Comparison of ENCODE assay signal across 12 mouse cellular contexts in genomic region chr10:77197469-77198209, GRCm38 (mm10). TPM values are rescaled to one million over a fixed set of nuclear protein-coding genes. Genes with fewer than 3 reads are reported as not detected.
A peak's percentile ranks its signal among the peaks of the same experiment; 100 is the strongest.
DNase-seq lines count a peak whose midpoint lies in the region; ATAC-seq and TF ChIP-seq lines count a peak whose summit lies in the region.
"Had no signal": no experiment of that assay in that cellular context is flagged by ENCODE, and none has a peak within 500 bp of the region (broad histone marks: within the 10 kb centered on the region; RNA-seq: fewer than 3 reads in every experiment).

No protein-coding gene starts in this region.

- H3K4me1 ChIP-seq in heart, embryonic 12.5 days (replicated peaks): peaks cover 3% of the 10 kb centered on the region; the same call in 1 of the 2 replicates
- H3K4me1 ChIP-seq in heart, adult 2 months (ENCODE audit: control insufficient read depth, insufficient read depth, low read length): peaks cover 1% of the 10 kb centered on the region
- peaks cover 43% of the 10 kb centered on the region for H3K4me1 ChIP-seq in midbrain, embryonic 10.5 days
- no peaks in the 10 kb centered on the region for H3K4me1 ChIP-seq in midbrain, embryonic 13.5 days (replicated peaks)
- peaks cover 17% of the 10 kb centered on the region; the same call in 1 of the 2 replicates for H3K4me1 ChIP-seq in embryonic facial prominence, embryonic 12.5 days
- 0 out of 2 replicates have a peak, but pooled peaks cover 7% of the 10 kb centered on the region for H3K4me1 ChIP-seq in neural tube, embryonic 12.5 days
- H3K4me1 ChIP-seq: lung, embryonic 15.5 days had no signal

- H3K79me2 ChIP-seq in heart, adult 2 months (replicated peaks; ENCODE audit: control insufficient read depth, insufficient read depth, low read length): no peaks in the 10 kb centered on the region

- no peak for DNase-seq in heart, adult 2 months
- DNase-seq in midbrain, embryonic 10.5 days (ENCODE audit: low spot score): peak; percentile 35
- no peak for DNase-seq in urinary bladder, postnatal 25 days (ENCODE audit: low spot score)
- DNase-seq in spleen, postnatal 36 days (ENCODE audit: low spot score in 2 of 2): no peak
- DNase-seq: kidney, postnatal 10 days; right cerebral cortex, postnatal 4 days had no signal

- peak overlapping the region; percentile 39 for H3K27ac ChIP-seq in heart, embryonic 12.5 days (ENCODE audit: poor library complexity, severe bottlenecking)
- no peak overlapping the region for H3K27ac ChIP-seq in heart, adult 2 months
- H3K27ac ChIP-seq in midbrain, embryonic 10.5 days (replicated peaks): peak overlapping the region; percentile 68
- no peak overlapping the region for H3K27ac ChIP-seq in midbrain, embryonic 13.5 days
- peak overlapping the region; percentile 64 for H3K27ac ChIP-seq in embryonic facial prominence, embryonic 12.5 days
- 0 out of 2 replicates have a peak overlapping the region, but pooled peaks have one; percentile 16 for H3K27ac ChIP-seq in neural tube, embryonic 12.5 days
- H3K27ac ChIP-seq: lung, embryonic 15.5 days had no signal

- no peak overlapping the region for H3K9ac ChIP-seq in heart, embryonic 12.5 days
- no peak overlapping the region for H3K9ac ChIP-seq in heart, adult 2 months (ENCODE audit: low read depth, low read length)
- no peak overlapping the region for H3K9ac ChIP-seq in midbrain, embryonic 13.5 days (replicated peaks)
- no peak overlapping the region for H3K9ac ChIP-seq in embryonic facial prominence, embryonic 12.5 days
- no peak overlapping the region for H3K9ac ChIP-seq in neural tube, embryonic 12.5 days
- H3K9ac ChIP-seq: lung, embryonic 15.5 days had no signal

- no peak overlapping the region for H3K4me3 ChIP-seq in heart, embryonic 12.5 days
- H3K4me3 ChIP-seq in heart, adult 2 months: no peak overlapping the region
- H3K4me3 ChIP-seq in midbrain, embryonic 10.5 days: no peak overlapping the region
- H3K4me3 ChIP-seq in midbrain, embryonic 13.5 days (replicated peaks): no peak overlapping the region
- H3K4me3 ChIP-seq in embryonic facial prominence, embryonic 12.5 days: no peak overlapping the region
- no peak overlapping the region for H3K4me3 ChIP-seq in neural tube, embryonic 12.5 days
- H3K4me3 ChIP-seq: erythroblast, embryonic 14.5 days; lung, embryonic 15.5 days had no signal

- H3K9me3 ChIP-seq in heart, embryonic 12.5 days (replicated peaks): peaks cover 7% of the 10 kb centered on the region; the same call in 1 of the 2 replicates
- H3K9me3 ChIP-seq in midbrain, embryonic 10.5 days (replicated peaks): no peaks in the 10 kb centered on the region
- H3K9me3 ChIP-seq in midbrain, embryonic 13.5 days: no peaks in the 10 kb centered on the region
- H3K9me3 ChIP-seq in embryonic facial prominence, embryonic 12.5 days: no peaks in the 10 kb centered on the region
- no peaks in the 10 kb centered on the region for H3K9me3 ChIP-seq in neural tube, embryonic 12.5 days
- H3K9me3 ChIP-seq: lung, embryonic 15.5 days had no signal

- intact Hi-C loops in heart, adult 2 months (cut with DNase I): no loop called here

- ATAC-seq in heart, embryonic 12.5 days (ENCODE audit: insufficient number of reproducible peaks, low FRiP score): 0 out of 2 replicates have a peak, but pooled peaks have one; percentile 49
- no peak for ATAC-seq in midbrain, embryonic 13.5 days
- peak; percentile 58; the same call in 1 of the 2 replicates for ATAC-seq in embryonic facial prominence, embryonic 12.5 days (ENCODE audit: insufficient number of reproducible peaks, insufficient read depth, low FRiP score, low TSS enrichment)
- ATAC-seq in neural tube, embryonic 12.5 days (ENCODE audit: low FRiP score, low read depth): peak; percentile 57; the same call in 1 of the 2 replicates

- no peak for TF ChIP-seq EP300 in heart, adult 2 months (IDR thresholded peaks at IDR 0.05; ENCODE audit: insufficient read depth, low read depth, low read length)

- WGBS in heart, embryonic 12.5 days: 38% methylated on average over 9 of the region's 9 CpGs
- 49% methylated on average over 9 of the region's 9 CpGs for WGBS in heart, adult 2 months
- WGBS in midbrain, embryonic 10.5 days: 29% methylated on average over 9 of the region's 9 CpGs
- 23% methylated on average over 9 of the region's 9 CpGs for WGBS in midbrain, embryonic 13.5 days
- WGBS in embryonic facial prominence, embryonic 12.5 days: 15% methylated on average over 9 of the region's 9 CpGs
- WGBS in neural tube, embryonic 12.5 days: 15% methylated on average over 9 of the region's 9 CpGs

- no peaks in the 10 kb centered on the region for H3K36me3 ChIP-seq in heart, embryonic 12.5 days
- H3K36me3 ChIP-seq in heart, adult 2 months (ENCODE audit: control insufficient read depth, insufficient read depth, low read length): no peaks in the 10 kb centered on the region
- H3K36me3 ChIP-seq in midbrain, embryonic 10.5 days: no peaks in the 10 kb centered on the region
- no peaks in the 10 kb centered on the region for H3K36me3 ChIP-seq in midbrain, embryonic 13.5 days
- H3K36me3 ChIP-seq in embryonic facial prominence, embryonic 12.5 days: no peaks in the 10 kb centered on the region
- no peaks in the 10 kb centered on the region for H3K36me3 ChIP-seq in neural tube, embryonic 12.5 days
- H3K36me3 ChIP-seq: lung, embryonic 15.5 days had no signal

- TF ChIP-seq CTCF in heart, adult 2 months (IDR thresholded peaks at IDR 0.05): no peak

- no peak overlapping the region for H3K4me2 ChIP-seq in heart, embryonic 12.5 days
- no peak overlapping the region for H3K4me2 ChIP-seq in midbrain, embryonic 13.5 days (replicated peaks)
- no peak overlapping the region for H3K4me2 ChIP-seq in embryonic facial prominence, embryonic 12.5 days (replicated peaks)
- 0 out of 2 replicates have a peak overlapping the region, but pooled peaks have one; percentile 7 for H3K4me2 ChIP-seq in neural tube, embryonic 12.5 days (replicated peaks)
- H3K4me2 ChIP-seq: lung, embryonic 15.5 days had no signal

- no peak for TF ChIP-seq POLR2A in heart, adult 2 months (IDR thresholded peaks at IDR 0.05; ENCODE audit: insufficient read depth, low read depth, low read length)

- no peaks in the 10 kb centered on the region for H3K27me3 ChIP-seq in heart, embryonic 12.5 days (replicated peaks)
- no peaks in the 10 kb centered on the region for H3K27me3 ChIP-seq in heart, adult 2 months (ENCODE audit: control insufficient read depth, insufficient read depth, low read length)
- no peaks in the 10 kb centered on the region for H3K27me3 ChIP-seq in midbrain, embryonic 10.5 days (ENCODE audit: low read depth, poor library complexity, severe bottlenecking)
- no peaks in the 10 kb centered on the region for H3K27me3 ChIP-seq in midbrain, embryonic 13.5 days
- H3K27me3 ChIP-seq in embryonic facial prominence, embryonic 12.5 days: no peaks in the 10 kb centered on the region
- no peaks in the 10 kb centered on the region for H3K27me3 ChIP-seq in neural tube, embryonic 12.5 days (replicated peaks)
- H3K27me3 ChIP-seq: lung, embryonic 15.5 days had no signal

RNA-seq across cellular contexts. Expression of gene Col18a1, which starts 31.3 kb away (rescaled TPM):
- 271 and 284 TPM in 2 replicates for polyA plus RNA-seq in heart, embryonic 12.5 days (2016; fragmentation: Nextera tagmentation; extraction: Ambion mirVana)
- 1 to 10 TPM; 9.3 to 9.8 TPM for total RNA-seq in heart, adult 2 months (2021)
- 12.9 and 13.1 TPM in 2 replicates for polyA plus RNA-seq in heart, adult 2 months (2012; rRNA removed)
- 146 and 155 TPM in 2 replicates for polyA plus RNA-seq in midbrain, embryonic 10.5 days (2016; fragmentation: Nextera tagmentation; extraction: Ambion mirVana)
- polyA plus RNA-seq in midbrain, embryonic 13.5 days (2015; fragmentation: Nextera tagmentation; extraction: Ambion mirVana): 32.8 and 39.6 TPM in 2 replicates
- 122 and 127 TPM in 2 replicates for polyA plus RNA-seq in embryonic facial prominence, embryonic 12.5 days (2016; fragmentation: Nextera tagmentation; extraction: Ambion mirVana)
- polyA plus RNA-seq in neural tube, embryonic 12.5 days (2016; fragmentation: Nextera tagmentation; extraction: Ambion mirVana): 106 and 107 TPM in 2 replicates

Comparison
In these comparisons a context has a peak if more than half of its experiments do, and no peak if none do; other contexts are left out.
1. H3K27ac ChIP-seq: peak in heart, embryonic 12.5 days (single experiment), midbrain, embryonic 10.5 days (single experiment), embryonic facial prominence, embryonic 12.5 days (single experiment) and neural tube, embryonic 12.5 days (single experiment); none in heart, adult 2 months (single experiment) and midbrain, embryonic 13.5 days (single experiment).